Mouse (Mus musculus): ENCODE measurements at regions not wholly inside any gene's neighbourhood (a gene's known extent, or its start where the extent isn't known, plus 50 kb on each side); places are given as distances from the start of the nearest gene placed in this dataset.

GRCm38 (mm10) chr2:179354866-179355265, 87.4 kb upstream of the Cdh4 start:
- CTCF ChIA-PET = no interaction called here

- CTCF ChIA-PET = no interaction called here
Observed at GRCm38 (mm10) chr2:179370882-179371546, 71.2 kb upstream of the Cdh4 start.

- CTCF ChIA-PET = no interaction called here
Observed at GRCm38 (mm10) chr2:179371553-179371952, 70.7 kb upstream of the Cdh4 start.

GRCm38 (mm10) chr2:179379691-179380443, 62.4 kb upstream of the Cdh4 start:
- CTCF ChIA-PET = no interaction called here

- CTCF ChIA-PET = no interaction called here
Observed at GRCm38 (mm10) chr2:179380444-179380705, 61.9 kb upstream of the Cdh4 start.

GRCm38 (mm10) chr2:179381916-179382315, 60.3 kb upstream of the Cdh4 start:
- CTCF ChIA-PET = no interaction called here

- CTCF ChIA-PET = no interaction called here
Observed at GRCm38 (mm10) chr2:179382594-179382993, 59.6 kb upstream of the Cdh4 start.

GRCm38 (mm10) chr2:179386871-179387270, 55.4 kb upstream of the Cdh4 start:
- CTCF ChIA-PET = no interaction called here

GRCm38 (mm10) chr2:179390486-179390885, 51.7 kb upstream of the Cdh4 start:
- CTCF ChIA-PET = no interaction called here

GRCm38 (mm10) chr2:179390924-179391461, 51.2 kb upstream of the Cdh4 start:
- CTCF ChIA-PET = no interaction called here
